Mouse (Mus musculus): ENCODE data around the gene Zic1.

Zic1 gene

DNA sequence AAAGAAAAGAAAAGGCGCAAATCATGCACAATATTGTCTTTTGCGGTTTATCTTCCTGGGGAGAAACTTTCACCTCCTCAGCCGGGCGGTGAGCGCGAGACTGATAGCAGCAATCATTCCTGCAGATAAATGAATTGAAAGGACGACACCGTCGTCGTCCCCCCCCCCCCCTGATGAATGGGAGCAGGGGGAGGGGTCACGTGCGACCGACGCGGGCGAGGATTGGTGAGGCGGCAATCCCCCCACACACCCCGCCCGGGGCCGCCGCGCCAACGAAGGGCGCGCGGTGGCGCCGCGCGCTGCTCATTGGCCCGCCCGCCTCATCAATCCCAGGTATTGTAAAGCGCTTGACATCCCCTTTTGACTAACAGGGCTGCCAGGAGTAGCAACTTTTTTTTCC lies at the start of gene Zic1:
Gene Zic1, minus strand, starts transcription at position 147 of the 400 bp plus-strand sequence.
- no peak for DNase-seq (ENCODE audit: low spot score)

GRCm38 (mm10) chr9:91414007-91414661 lies 48.5 kb upstream of the Zic1 start:
- no peak for DNase-seq (ENCODE audit: low spot score)

DNA sequence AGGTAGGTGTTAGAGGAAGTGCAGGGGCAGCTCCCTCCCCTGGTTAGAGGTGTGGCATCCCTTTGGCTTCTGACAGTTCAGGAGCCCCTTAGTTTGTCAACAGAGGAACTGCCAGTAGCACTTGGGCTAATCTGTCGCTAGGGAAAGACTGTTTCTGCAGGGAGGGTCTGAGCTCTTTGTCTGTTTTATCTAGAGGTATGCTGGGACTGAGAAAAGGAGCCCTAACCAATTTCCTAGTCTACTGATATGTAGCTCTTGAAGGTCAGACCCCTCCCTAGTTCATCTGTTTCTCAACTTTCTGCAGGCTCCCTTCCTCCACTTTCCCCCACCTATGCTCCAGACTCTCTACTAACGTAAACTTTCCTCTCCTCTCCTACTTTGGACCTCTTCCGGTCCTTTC lies 44.2 kb upstream of the Zic1 start:
- no peak for DNase-seq (ENCODE audit: low spot score)

DNA sequence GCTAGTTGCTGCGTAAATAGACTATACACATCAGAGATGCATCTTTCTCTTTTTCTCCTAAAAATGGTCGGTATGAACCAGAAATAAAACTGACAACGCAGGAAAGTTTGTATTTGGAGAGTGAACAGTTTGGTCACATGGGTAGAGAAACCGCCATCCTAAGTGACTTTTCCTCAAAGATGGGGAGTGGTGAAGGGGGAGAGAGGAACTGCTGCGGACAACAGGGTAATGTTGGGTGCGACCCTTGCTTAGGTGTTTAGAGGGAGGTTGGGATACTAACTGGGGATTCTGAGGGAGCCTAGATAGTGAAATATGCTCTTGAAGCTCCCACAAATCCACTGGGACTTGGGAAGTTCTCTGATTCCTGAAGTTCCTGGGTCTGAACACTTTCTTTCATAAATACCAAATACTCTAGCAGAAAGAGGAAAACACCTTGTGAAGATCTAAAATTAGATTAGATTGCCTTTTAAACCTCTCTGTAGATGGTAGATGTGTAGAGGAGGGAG lies 40.7 kb upstream of the Zic1 start:
- DNase-seq (ENCODE audit: low spot score), result no peak

DNA sequence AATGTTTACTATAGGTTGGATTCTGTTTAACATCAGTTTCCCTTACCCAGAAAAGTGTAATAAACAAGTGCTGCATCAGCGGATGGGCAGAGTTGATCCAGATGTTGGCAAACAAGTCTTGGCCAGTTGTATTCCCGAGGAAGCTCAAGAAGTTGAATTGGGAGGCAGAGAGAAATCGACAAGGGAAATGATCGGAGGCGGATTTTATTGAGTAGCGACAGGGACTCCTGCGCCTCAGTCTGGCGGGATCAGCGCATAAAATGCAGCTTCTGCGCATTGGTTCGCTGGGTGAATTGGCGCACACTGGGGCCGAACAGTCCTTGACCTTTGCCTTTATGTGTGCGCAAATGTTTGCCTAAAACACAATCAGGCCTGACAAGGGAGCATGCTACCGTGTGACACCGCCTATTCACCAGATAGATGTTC lies 40.2 kb upstream of the Zic1 start:
- no peak for DNase-seq (ENCODE audit: low spot score)

DNA sequence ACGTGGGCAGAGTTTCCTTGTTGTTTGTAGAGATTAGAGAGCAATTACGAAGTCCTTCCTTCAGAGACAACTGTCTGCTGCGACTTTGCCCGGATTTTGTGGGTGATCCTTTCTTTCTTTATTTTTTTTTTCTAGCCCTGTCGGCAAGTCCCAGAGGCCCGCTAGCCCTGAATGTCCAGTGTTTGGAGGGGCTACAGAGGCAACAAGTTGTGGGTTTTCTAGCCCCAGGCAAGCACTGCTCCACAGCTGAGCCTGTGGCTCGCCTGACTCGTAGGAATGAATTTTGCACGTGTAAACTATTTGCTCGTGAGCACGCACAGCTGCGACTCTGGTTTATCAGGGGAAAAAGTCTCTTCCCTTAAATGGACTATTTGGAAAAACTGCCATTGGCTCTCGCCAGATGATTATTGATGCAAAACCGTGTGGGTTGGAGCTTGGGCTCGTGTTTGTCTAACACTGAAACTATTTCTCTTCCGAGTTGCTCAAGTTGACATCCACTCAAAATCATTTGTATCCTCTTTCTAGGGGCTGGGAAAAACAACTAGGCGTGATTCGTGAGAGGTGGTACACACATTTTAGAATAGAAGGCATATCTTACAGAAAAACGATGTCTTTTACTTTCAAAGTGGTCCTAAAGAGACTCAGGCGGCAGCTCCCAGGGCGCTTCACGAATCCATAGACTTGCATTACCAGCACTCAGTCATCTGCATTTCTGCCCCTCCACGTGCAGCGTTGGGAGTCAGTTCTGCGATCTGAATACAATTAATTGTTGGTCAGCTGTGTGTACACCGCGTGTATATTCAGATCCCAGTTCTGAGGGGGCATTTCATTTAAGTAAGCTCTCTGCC lies 39.5 kb upstream of the Zic1 start:
- no peak for DNase-seq (ENCODE audit: low spot score)

GRCm38 (mm10) chr9:91404229-91404628 lies 38.6 kb upstream of the Zic1 start:
- no peak for DNase-seq (ENCODE audit: low spot score)

- no peak for DNase-seq (ENCODE audit: low spot score)
Observed at GRCm38 (mm10) chr9:91401471-91401870, 35.9 kb upstream of the Zic1 start.

DNA sequence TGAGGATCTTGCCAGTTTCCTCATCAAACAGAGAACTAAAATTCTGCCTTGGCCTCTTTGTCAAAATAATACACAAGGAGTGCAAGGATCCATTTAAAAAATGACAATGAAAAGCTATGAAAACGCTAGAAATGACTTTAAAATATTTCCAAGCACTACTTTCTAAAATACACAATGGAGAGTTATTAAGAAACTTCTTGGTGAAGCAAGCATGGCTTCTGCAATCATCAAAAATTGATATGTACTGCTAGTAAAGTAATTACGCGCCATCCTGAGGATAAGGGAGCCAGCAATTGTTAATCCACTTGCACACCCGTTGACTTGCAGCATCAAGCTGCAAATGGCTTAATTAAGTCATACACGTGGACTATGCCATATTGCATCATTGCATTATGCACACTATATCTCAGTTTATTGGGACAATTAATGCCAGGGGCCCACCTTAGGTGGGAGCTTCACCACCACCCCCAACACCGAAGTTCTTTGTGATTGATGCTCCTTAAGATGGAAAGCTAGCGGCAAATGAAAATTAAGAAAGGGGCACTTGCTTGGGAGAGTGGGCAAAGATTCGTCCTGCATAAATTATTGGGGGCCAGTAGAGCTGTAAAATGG lies 35.0 kb upstream of the Zic1 start:
- DNase-seq (ENCODE audit: low spot score), result no peak

- DNase-seq (ENCODE audit: low spot score), result no peak
Observed at GRCm38 (mm10) chr9:91399976-91400375, 34.4 kb upstream of the Zic1 start.

DNA sequence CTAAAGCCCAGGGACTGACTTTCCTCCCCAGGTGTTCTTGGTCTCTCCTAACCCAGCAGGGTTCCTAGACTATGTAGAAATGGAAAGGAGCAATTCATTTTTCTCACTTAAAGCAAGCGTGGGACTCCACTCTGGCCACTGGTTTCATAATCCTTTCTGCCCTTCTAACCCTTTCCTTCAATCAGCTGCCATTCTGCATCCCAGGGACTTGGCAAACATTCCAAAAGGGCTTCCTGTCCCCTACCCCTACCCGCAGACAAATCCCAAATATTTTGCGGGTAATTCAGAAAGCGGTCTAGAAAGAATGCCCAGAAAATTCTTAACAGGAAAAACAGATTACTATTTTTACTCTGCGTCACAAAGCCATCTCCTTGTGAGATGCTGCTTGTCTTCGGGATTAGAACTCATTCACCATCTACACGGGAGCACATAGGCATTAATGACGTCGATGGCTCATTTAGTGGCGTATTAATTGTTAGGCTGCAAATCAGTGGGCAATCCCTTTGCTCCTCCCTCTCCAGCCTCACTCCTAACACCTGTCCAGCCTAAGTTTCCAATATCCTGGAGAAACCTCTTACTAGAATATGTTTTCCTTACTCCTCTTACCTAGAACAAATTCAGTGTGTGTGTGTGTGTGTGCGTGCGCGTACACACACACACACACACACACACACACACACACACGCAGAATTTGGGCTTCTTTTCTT lies 29.6 kb upstream of the Zic1 start:
- DNase-seq (ENCODE audit: low spot score), result no peak

DNA sequence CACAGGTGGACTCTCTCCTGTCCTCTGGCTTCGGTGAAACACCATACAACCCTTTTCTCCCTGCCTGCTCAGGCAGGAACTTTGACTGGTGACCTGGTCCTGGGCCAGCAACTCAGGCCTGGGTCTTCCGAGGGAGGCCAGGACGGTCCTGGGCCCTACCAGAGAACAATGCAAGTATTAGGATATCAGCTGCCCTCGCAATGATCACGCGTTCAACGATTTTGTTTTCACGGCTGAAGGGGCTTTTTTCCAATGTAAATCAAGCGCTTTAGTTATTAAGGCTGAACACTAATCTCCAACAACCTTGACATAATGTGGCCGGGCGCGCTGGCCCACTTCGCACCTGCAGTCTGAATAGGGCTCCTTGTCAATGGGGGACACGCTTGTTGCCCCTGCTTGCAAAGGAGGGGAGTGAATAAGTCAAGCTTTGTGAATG lies 28.6 kb upstream of the Zic1 start:
- DNase-seq (ENCODE audit: low spot score), result no peak

GRCm38 (mm10) chr9:91393376-91394068 lies 27.9 kb upstream of the Zic1 start:
- no peak for DNase-seq (ENCODE audit: low spot score)

DNA sequence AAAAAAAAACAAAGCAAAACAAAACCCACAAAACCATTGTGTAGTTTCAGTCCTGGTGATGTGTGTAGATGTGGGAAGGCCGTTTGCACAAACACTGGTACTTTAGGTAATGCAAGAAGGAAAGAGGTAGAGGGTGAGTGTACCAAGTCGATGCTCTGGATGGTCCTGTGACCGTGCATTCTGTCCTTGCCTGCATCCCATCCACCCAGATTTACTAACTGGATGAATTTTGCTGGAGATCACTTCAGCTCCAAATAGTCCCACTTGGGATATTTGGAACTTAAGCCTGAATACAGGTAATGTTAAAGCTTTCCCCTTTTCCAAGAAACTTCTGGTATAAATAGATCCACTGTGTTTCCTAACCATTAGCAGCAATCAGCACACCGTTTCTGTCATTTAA lies 22.6 kb upstream of the Zic1 start:
- DNase-seq (ENCODE audit: low spot score), result no peak

GRCm38 (mm10) chr9:91387740-91388080 lies 22.1 kb upstream of the Zic1 start:
- DNase-seq (ENCODE audit: low spot score), result no peak

DNA sequence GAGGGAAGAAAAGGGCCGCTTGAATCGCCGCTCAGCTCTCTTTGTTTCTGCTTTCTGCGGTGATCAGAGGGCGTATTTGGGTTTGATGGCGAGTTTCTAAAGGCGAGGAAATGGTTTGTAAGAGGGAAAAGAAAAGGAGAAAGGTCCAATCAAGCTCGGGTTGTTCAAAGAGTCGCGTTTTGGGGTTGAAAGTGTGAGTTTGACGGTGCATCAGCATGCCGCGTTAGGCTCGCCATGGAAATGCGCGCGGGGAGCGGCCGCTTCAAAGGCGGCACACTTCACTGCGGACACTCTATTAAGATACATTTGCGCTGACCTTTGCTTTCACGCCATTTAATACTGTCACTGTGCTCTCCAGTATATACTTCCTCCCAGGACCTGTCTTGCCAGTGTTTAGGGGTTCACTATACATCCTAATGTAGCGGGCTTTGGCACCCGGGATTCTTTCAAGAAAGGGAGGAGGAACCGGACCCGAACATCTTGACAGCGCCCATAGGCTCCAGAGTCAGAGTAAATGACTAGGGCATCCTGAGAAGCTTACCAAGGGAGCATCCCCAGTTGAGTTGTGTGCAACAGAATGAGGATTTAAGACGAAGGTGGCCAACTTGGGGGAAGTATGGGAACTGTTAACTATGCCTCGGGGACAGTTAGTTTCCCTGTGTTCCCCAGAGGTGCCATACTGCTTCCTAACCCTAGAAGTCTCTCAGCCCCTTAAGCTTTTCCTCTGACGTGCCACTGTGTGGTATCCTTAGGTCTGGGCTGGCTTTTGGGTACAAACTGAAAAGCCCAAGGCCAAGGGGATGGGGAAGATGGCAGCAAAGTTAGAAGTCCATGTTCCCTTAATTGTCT lies 21.5 kb upstream of the Zic1 start:
- DNase-seq (ENCODE audit: low spot score), result no peak

DNA sequence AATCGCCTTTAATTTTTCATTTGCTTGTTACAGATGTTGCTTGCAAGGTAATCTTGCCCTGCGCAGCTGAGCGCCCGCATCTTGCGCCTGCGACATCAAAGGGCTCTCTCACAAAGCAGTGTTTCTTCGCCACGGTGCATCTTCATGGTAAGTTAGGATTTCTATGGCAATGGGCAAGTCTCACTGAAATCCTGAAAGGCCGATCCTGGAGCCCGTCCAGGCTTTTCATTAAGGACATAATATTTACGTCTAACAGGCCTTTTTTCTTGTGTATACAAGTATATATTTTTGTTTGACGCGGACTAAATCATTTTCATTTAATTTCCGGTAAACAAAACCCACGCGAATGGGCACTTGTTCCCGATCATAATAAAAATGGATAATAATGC lies 20.9 kb upstream of the Zic1 start:
- DNase-seq (ENCODE audit: low spot score), result no peak

DNA sequence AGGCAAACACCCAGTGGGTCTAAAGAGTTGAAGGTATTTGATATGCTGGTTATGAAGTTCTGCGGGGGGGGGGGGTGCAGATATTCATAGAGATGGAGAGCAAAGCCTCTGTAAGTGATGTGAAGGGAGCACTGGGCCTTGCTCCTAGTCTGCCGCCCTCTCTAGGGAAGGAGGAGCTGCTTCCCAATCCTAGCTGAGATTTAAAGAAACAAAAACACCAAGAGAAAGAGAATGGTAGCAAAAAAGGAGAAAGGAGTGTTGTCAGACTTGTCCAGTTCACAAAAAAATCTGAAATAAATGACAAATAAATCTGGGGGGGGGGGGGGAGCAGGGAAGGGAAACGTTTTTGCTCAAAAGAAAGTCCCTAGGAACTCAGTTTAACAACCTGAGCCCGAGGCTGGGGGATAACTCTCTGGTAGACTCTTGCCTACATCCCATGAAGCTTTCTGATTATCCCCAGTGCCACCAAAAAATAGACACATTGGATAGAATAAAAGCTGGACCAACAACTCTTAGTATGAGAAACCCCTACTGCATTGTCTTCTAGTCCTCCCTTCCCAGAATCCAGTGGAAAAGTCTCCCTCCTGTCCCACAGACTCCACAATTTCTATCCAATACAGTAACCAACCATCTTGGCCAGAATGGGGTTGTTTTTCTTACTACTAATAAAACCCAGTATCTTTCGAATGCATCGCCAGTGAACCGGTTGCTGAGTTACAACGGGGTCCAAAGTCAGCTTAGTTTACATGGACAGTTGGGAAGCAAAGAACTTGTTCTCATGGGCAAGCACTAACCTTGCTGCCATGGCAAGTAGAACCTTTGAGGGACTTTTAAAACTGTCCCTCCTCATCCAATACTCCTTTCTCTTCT lies 20.2 kb upstream of the Zic1 start:
- no peak for DNase-seq (ENCODE audit: low spot score)

GRCm38 (mm10) chr9:91384693-91385560 lies 19.3 kb upstream of the Zic1 start:
- DNase-seq (ENCODE audit: low spot score), result no peak

Measured in ovary, postnatal 36 days (tissue).